Mouse (Mus musculus) cerebellum, adult 9-10 months (tissue): ENCODE results near the gene Tbc1d20.
"Not testable (repeated sequence)": the region's sequence is repeated elsewhere in the genome, so short reads cannot be mapped to it uniquely, and the experiment has no call there.

ENCODE experiments used
- DNase-seq: peaks from one replicate; pipeline ENCODE4 v3.0.0; 2022

The Tbc1d20 gene

GRCm38 (mm10) chr2:152327980-152328379, 34.4 kb downstream of the Tbc1d20 start:
- no peak for DNase-seq

GRCm38 (mm10) chr2:152330858-152331423, 37.3 kb downstream of the Tbc1d20 start:
- no peak for DNase-seq

- DNase-seq = peak; percentile 95
Observed at GRCm38 (mm10) chr2:152332101-152332825, 38.6 kb downstream of the Tbc1d20 start, which contains the start of gene Rbck1. Gene Rbck1 (minus strand): TSS chr2:152332653.

- no peak for DNase-seq
Observed at GRCm38 (mm10) chr2:152333345-152334006, 39.8 kb downstream of the Tbc1d20 start.

- DNase-seq = no peak
Observed at GRCm38 (mm10) chr2:152335289-152335820, 41.7 kb downstream of the Tbc1d20 start.

- no peak for DNase-seq
Observed at GRCm38 (mm10) chr2:152336856-152337255, 43.2 kb downstream of the Tbc1d20 start.

GRCm38 (mm10) chr2:152337591-152338212, 44.1 kb downstream of the Tbc1d20 start:
- DNase-seq = no peak

GRCm38 (mm10) chr2:152338319-152338718, 44.7 kb downstream of the Tbc1d20 start:
- no peak for DNase-seq

GRCm38 (mm10) chr2:152339631-152340179, 46.1 kb downstream of the Tbc1d20 start:
- DNase-seq = peak; percentile 64

- peak; percentile 82 for DNase-seq
Observed at GRCm38 (mm10) chr2:152343329-152344213, 49.9 kb downstream of the Tbc1d20 start, which contains the start of gene Trib3. Gene Trib3 (minus strand): TSS chr2:152344032.

GRCm38 (mm10) chr2:152344361-152344760, 50.7 kb downstream of the Tbc1d20 start:
- DNase-seq = no peak

- no peak for DNase-seq
Observed at GRCm38 (mm10) chr2:152344909-152345308, 51.3 kb downstream of the Tbc1d20 start.

GRCm38 (mm10) chr2:152345393-152345792, 51.8 kb downstream of the Tbc1d20 start:
- no peak for DNase-seq

GRCm38 (mm10) chr2:152346776-152347465, 53.3 kb downstream of the Tbc1d20 start:
- DNase-seq = no peak

- DNase-seq = no peak
Observed at GRCm38 (mm10) chr2:152347722-152348121, 54.1 kb downstream of the Tbc1d20 start.

GRCm38 (mm10) chr2:152349205-152349604, 55.6 kb downstream of the Tbc1d20 start:
- DNase-seq = no peak

- DNase-seq = no peak
Observed at GRCm38 (mm10) chr2:152349842-152350540, 56.4 kb downstream of the Tbc1d20 start.

- no peak for DNase-seq
Observed at GRCm38 (mm10) chr2:152357254-152357653, 63.6 kb downstream of the Tbc1d20 start.

GRCm38 (mm10) chr2:152358977-152359376, 65.3 kb downstream of the Tbc1d20 start:
- DNase-seq = not testable (repeated sequence)

GRCm38 (mm10) chr2:152359616-152360015, 66.0 kb downstream of the Tbc1d20 start:
- no peak for DNase-seq
